8 mouse cellular contexts compared by ENCODE assay signal in the genomic region with DNA sequence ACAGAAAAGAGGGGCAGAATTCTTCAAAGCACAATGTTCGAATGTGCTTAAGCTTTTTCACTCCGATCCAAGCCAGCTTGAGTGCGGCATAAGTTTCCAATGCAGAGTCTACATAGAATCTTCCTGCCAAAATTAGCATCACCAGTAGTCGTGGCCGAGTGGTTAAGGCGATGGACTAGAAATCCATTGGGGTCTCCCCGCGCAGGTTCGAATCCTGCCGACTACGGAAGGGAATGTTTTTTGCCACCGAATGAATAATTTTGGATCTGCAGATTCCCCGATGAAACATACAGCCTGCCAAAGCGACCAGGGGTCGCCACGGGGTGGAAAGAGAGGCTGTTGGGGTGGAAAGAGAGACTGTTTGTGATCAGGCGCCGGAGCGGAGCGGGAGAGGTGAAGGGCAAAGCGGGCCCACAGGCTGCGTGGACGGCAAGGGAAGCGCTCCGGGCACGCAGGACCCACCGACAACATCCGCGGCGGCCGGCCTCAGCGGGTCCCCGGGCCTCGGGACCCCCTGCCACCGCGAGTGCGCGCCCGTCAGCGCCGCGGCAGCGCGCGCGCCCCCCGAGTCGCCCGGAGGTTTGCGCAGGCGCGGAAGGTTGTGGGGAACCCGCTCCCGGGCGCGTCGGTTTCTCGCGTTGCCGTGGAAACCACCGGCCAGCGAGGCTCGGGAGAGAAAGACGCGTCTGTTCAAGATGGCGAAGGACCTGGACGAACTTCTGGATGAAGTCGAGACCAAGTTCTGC. TPM values are rescaled to one million over a fixed set of nuclear protein-coding genes. Genes with fewer than 3 reads are reported as not detected.
DNase-seq lines count a peak whose midpoint lies in the region; ATAC-seq and TF ChIP-seq lines count a peak whose summit lies in the region.

Gene 2610301B20Rik (plus strand): TSS at position 579 of the 746 bp plus-strand sequence.

- ATAC-seq in hematopoietic stem cell, adult 5-6 weeks (replicated peaks in 1 of 2; ENCODE audit: insufficient read depth in 1 of 2, low FRiP score in 2 of 2, low TSS enrichment in 1 of 2, low read depth in 1 of 2, poor library complexity in 2 of 2, severe bottlenecking in 2 of 2) = peak; percentile 56 to 80
- ATAC-seq in lung, embryonic 16.5 days (ENCODE audit: low read depth) = peak; percentile 90

- TF ChIP-seq CTCF in MEL (IDR thresholded peaks at IDR 0.05 in 2 of 3, conservative IDR thresholded peaks at IDR 0.05 in 1 of 3; ENCODE audit: control insufficient read depth in 1 of 3, insufficient read depth in 1 of 3, low read depth in 2 of 3, low read length in 3 of 3, poor library complexity in 1 of 3, severe bottlenecking in 1 of 3) = no peak
- TF ChIP-seq CTCF in cerebellum, adult 2 months (IDR thresholded peaks at IDR 0.05; ENCODE audit: borderline replicate concordance, insufficient read depth, low read depth, low read length) = no peak

- peak within 1 kb of the TSS; percentile 71 for H3K4me2 ChIP-seq in lung, embryonic 16.5 days (ENCODE audit: low read depth, low read length)

- no peak for TF ChIP-seq EP300 in MEL (IDR thresholded peaks at IDR 0.05; ENCODE audit: low read depth in 1 of 2, low read length in 2 of 2)

- no peaks in the 10 kb centered on the region; the same call in 1 of the 2 replicates for H3K79me2 ChIP-seq in MEL (ENCODE audit: control insufficient read depth, insufficient read depth, low read length, poor library complexity)

- WGBS in cerebellum, adult 2 months = under 1% methylated on average over 68 of the region's 68 CpGs
- under 1% methylated on average over 67 of the region's 68 CpGs for WGBS in lung, embryonic 16.5 days

- peak within 1 kb of the TSS; percentile 80 to 85 for H3K4me3 ChIP-seq in MEL (ENCODE audit: control insufficient read depth in 1 of 2, insufficient read depth in 1 of 2, low read depth in 2 of 2, low read length in 2 of 2)
- H3K4me3 ChIP-seq in cerebellum, adult 2 months (replicated peaks; ENCODE audit: insufficient read depth, low read depth, low read length) = peak within 1 kb of the TSS; percentile 81
- peak within 1 kb of the TSS; percentile 76 for H3K4me3 ChIP-seq in lung, embryonic 16.5 days (ENCODE audit: low read length)

- DNase-seq in MEL (ENCODE audit: low read depth, low spot score) = peak; percentile 92
- DNase-seq in cerebellum, adult 2 months = peak; percentile 92 to 93
- peak; percentile 93 for DNase-seq in forelimb bud, embryonic 11.5 days (ENCODE audit: low read depth, low spot score)
- DNase-seq in layer of hippocampus, adult 9-10 months (ENCODE audit: low spot score) = peak; percentile 95
- DNase-seq in ovary, postnatal 10 days (ENCODE audit: low spot score) = peak; percentile 87
- DNase-seq in thymus, postnatal 10 days (ENCODE audit: low spot score in 2 of 2) = peak; percentile 85 to 94

- H3K27ac ChIP-seq in MEL (ENCODE audit: control insufficient read depth, low read depth, low read length) = peak within 1 kb of the TSS; percentile 92
- peak within 1 kb of the TSS; percentile 96 for H3K27ac ChIP-seq in cerebellum, adult 2 months (ENCODE audit: insufficient read depth, low read length)
- H3K27ac ChIP-seq in lung, embryonic 16.5 days (ENCODE audit: low read length) = peak within 1 kb of the TSS; percentile 97

- no peaks in the 10 kb centered on the region for H3K27me3 ChIP-seq in MEL (ENCODE audit: control insufficient read depth in 1 of 2, insufficient read depth in 2 of 2, low read length in 2 of 2)
- no peaks in the 10 kb centered on the region for H3K27me3 ChIP-seq in cerebellum, adult 2 months (ENCODE audit: control insufficient read depth, insufficient read depth, low read length)
- H3K27me3 ChIP-seq in lung, embryonic 16.5 days (ENCODE audit: control insufficient read depth, insufficient read depth, low read depth, low read length) = no peaks in the 10 kb centered on the region

- H3K9me3 ChIP-seq in MEL (replicated peaks; ENCODE audit: insufficient read depth, low read length) = no peaks in the 10 kb centered on the region
- no peaks in the 10 kb centered on the region for H3K9me3 ChIP-seq in lung, embryonic 16.5 days (ENCODE audit: control insufficient read depth, low read length)

- TF ChIP-seq POLR2A in MEL (IDR thresholded peaks at IDR 0.05; ENCODE audit: control insufficient read depth in 1 of 2, insufficient read depth in 1 of 2, low read depth in 1 of 2, low read length in 2 of 2, poor library complexity in 1 of 2) = peak; percentile 26 to 50
- peak; percentile 55 for TF ChIP-seq POLR2A in cerebellum, adult 2 months (IDR thresholded peaks at IDR 0.05; ENCODE audit: borderline replicate concordance, insufficient read depth, low read length)

- H3K4me1 ChIP-seq in MEL (ENCODE audit: control insufficient read depth in 1 of 2, insufficient read depth in 2 of 2, low read length in 2 of 2) = peaks cover 0 to 5% of the 10 kb centered on the region in 2 experiments; a peak in 2 of 4 replicates
- no peaks in the 10 kb centered on the region for H3K4me1 ChIP-seq in cerebellum, adult 2 months (ENCODE audit: control insufficient read depth, insufficient read depth, low read length)
- peaks cover 10% of the 10 kb centered on the region for H3K4me1 ChIP-seq in lung, embryonic 16.5 days (replicated peaks; ENCODE audit: control insufficient read depth, insufficient read depth, low read length)

- peak within 1 kb of the TSS; percentile 90 for H3K9ac ChIP-seq in MEL (ENCODE audit: control insufficient read depth, low read depth, low read length, poor library complexity, severe bottlenecking)
- H3K9ac ChIP-seq in lung, embryonic 16.5 days (ENCODE audit: low read length) = peak within 1 kb of the TSS; percentile 86

- H3K36me3 ChIP-seq in MEL (ENCODE audit: control insufficient read depth in 1 of 2, insufficient read depth in 2 of 2, low read length in 2 of 2) = no peaks in the 10 kb centered on the region; a peak in 1 of 4 replicates
- H3K36me3 ChIP-seq in lung, embryonic 16.5 days (ENCODE audit: control insufficient read depth, insufficient read depth, low read length) = 0 out of 2 replicates have a peak, but pooled peaks cover 2% of the 10 kb centered on the region

- TF ChIP-seq RAD21 in MEL (IDR thresholded peaks at IDR 0.05; ENCODE audit: low read depth, low read length) = no peak

TF ChIP-seq in MEL, 35 proteins besides CTCF, POLR2A, EP300 and RAD21:
- TF ChIP-seq RCOR1 (IDR thresholded peaks at IDR 0.05; ENCODE audit: low read depth, low read length) (no peak), NRF1 (IDR thresholded peaks at IDR 0.05; ENCODE audit: insufficient read depth, low read depth, low read length, poor library complexity, severe bottlenecking) (peak; percentile 69), MEF2A (IDR thresholded peaks at IDR 0.05; ENCODE audit: extremely low read depth, insufficient replicate concordance, low read depth, low read length, poor library complexity, severe bottlenecking) (no peak), MYB (IDR thresholded peaks at IDR 0.05; ENCODE audit: low read depth, low read length) (no peak), MAZ (IDR thresholded peaks at IDR 0.05; ENCODE audit: low read depth, low read length) (no peak), HCFC1 (IDR thresholded peaks at IDR 0.05; ENCODE audit: low read depth, low read length) (peak; percentile 29; the same call in 1 of the 2 replicates), MAX (IDR thresholded peaks at IDR 0.05; ENCODE audit: low read length) (no peak), CHD2 (IDR thresholded peaks at IDR 0.05; ENCODE audit: low read length) (no peak), ZKSCAN1 (IDR thresholded peaks at IDR 0.05; ENCODE audit: low read depth, low read length) (no peak), TAL1 (IDR thresholded peaks at IDR 0.05; ENCODE audit: low read length) (no peak), USF2 (IDR thresholded peaks at IDR 0.05; ENCODE audit: borderline replicate concordance in 1 of 2, insufficient read depth in 1 of 2, low read depth in 1 of 2, low read length in 2 of 2) (no peak), ELF1 (IDR thresholded peaks at IDR 0.05; ENCODE audit: low read depth, low read length) (peak; percentile 76), NELFE (IDR thresholded peaks at IDR 0.05; ENCODE audit: low read depth, low read length) (peak; percentile 64), GABPA (IDR thresholded peaks at IDR 0.05; ENCODE audit: low read depth, low read length) (no peak), TBP (IDR thresholded peaks at IDR 0.05; ENCODE audit: low read depth, low read length) (peak; percentile 99), POLR2AphosphoS5 (IDR thresholded peaks at IDR 0.05; ENCODE audit: borderline replicate concordance, low read depth, low read length) (no peak), SMC3 (IDR thresholded peaks at IDR 0.05; ENCODE audit: low read depth, low read length) (no peak), SIN3A (IDR thresholded peaks at IDR 0.05; ENCODE audit: low read length) (no peak; the same call in none of the 2 replicates), MXI1 (IDR thresholded peaks at IDR 0.05; ENCODE audit: low read depth, low read length) (no peak), CHD1 (IDR thresholded peaks at IDR 0.05; ENCODE audit: low read depth, low read length) (no peak), E2F4 (IDR thresholded peaks at IDR 0.05; ENCODE audit: borderline replicate concordance, low read depth, low read length) (no peak), TCF12 (IDR thresholded peaks at IDR 0.05; ENCODE audit: low read depth, low read length) (0 out of 2 replicates have a peak, but pooled peaks have one; percentile 11), KAT2A (conservative IDR thresholded peaks at IDR 0.05; ENCODE audit: low read depth, low read length) (peak; percentile 68; the same call in 1 of the 2 replicates), ZMIZ1 (IDR thresholded peaks at IDR 0.05; ENCODE audit: low read depth, low read length) (no peak), POLR2AphosphoS2 (IDR thresholded peaks at IDR 0.05; ENCODE audit: low read length) (no peak), BHLHE40 (IDR thresholded peaks at IDR 0.05; ENCODE audit: borderline replicate concordance, low read depth, low read length) (no peak), MAFK (IDR thresholded peaks at IDR 0.05; ENCODE audit: borderline replicate concordance, low read depth, low read length) (peak; percentile 97), GATA1 (IDR thresholded peaks at IDR 0.05; ENCODE audit: low read depth, low read length) (0 out of 2 replicates have a peak, but pooled peaks have one; percentile 13), JUND (IDR thresholded peaks at IDR 0.05; ENCODE audit: low read depth, low read length) (no peak), MYC (IDR thresholded peaks at IDR 0.05; ENCODE audit: low read depth, low read length) (no peak)
TF ChIP-seq in MEL: peak in this region for 9.

RNA-seq across cellular contexts. Expression of gene 2610301B20Rik, which starts in this region (rescaled TPM):
- 12.6 and 13.3 TPM in 2 replicates for total RNA-seq in MEL (2012; rRNA removed)
- polyA plus RNA-seq in MEL (2012; ENCODE audit: insufficient read depth in 1 of 2, insufficient read length in 2 of 2, low read depth in 1 of 2, low replicate concordance in 2 of 2, missing spikeins in 1 of 2) = 10 to 100 TPM in 1 of 2 experiments, not detected in 1; 15.7 TPM
- 32.1 and 33.4 TPM in 2 replicates for polyA plus RNA-seq in cerebellum, adult 2 months (2012; rRNA removed)
- 14.9 and 15.4 TPM in 2 replicates for total RNA-seq in hematopoietic stem cell, adult 5-6 weeks (2017)
- 32.5 and 32.6 TPM in 2 replicates for polyA plus RNA-seq in lung, embryonic 16.5 days (2015; fragmentation: Nextera tagmentation; extraction: Ambion mirVana)

Comparison
In these comparisons a context has a peak if more than half of its experiments do, and no peak if none do; other contexts are left out.
1. Peak in every context shown above with its lines: DNase-seq, ATAC-seq, H3K4me3 ChIP-seq and H3K27ac ChIP-seq.